Mouse (Mus musculus) kidney, adult 2 months (tissue): ENCODE data around the gene Tk1.

Source experiments
- CTCF ChIP-seq: fragments of 200-500 bp; conservative IDR thresholded peaks from 2 replicates; pipeline ENCODE4 v1.5.1; 2011; ENCODE audit warnings: low read depth, mild to moderate bottlenecking, control low read depth, low read length, moderate library complexity, mixed read lengths; ENCODE audit not compliant: insufficient read depth, insufficient read length
- POLR2A ChIP-seq: fragments of 200-500 bp; IDR thresholded peaks from one replicate; pipeline ENCODE4 v1.6.1; 2011; ENCODE audit warnings: low read depth, low read length, control low read depth

DNA sequence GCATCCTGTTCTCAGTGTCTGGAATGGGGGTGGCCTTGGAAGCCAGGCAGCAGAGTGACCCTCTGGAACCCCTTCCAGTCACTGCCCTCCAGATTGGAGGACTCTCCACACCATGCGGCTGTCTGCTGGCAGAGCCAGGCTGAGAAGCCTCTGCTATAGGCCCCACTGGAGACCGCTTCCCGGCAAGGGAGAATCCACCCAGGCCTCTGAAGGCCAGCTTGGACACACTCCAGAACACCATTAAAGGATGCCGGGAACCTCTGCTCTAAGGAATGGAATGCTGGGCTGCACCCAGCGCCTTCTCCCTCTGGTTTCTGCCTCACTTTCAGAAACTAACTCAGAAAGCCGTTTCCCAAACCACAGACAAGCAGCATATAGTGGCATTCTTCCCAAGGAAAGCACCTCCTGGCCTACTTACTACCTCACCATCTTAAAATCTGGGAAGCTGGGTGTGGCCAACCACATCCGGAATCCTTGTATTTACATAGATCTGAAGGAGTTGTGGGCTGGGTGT, 3.1 kb downstream of the Tk1 start:
- TF ChIP-seq CTCF (no peak), POLR2A (no peak)
